Mouse (Mus musculus) embryonic facial prominence, embryonic 15.5 days (tissue): ENCODE measurements around the gene Slc5a5. TPM values are rescaled to one million over a fixed set of nuclear protein-coding genes. Genes with fewer than 3 reads are reported as not detected.

Source experiments
- ATAC-seq: fragments of 200-750 bp; cut with Nextera tagmentation; 2 replicates; pipeline ENCODE4 v1.8.0; 2017; ENCODE audit warnings: low read depth, moderate TSS enrichment; ENCODE audit not compliant: insufficient number of reproducible peaks, low FRiP score, low TSS enrichment
- H3K27ac ChIP-seq: fragments of 300-500 bp; sonication (generic); replicated peaks from 2 replicates; pipeline ENCODE4 v1.5.1; 2015; ENCODE audit warnings: mild to moderate bottlenecking, inconsistent platforms
- H3K27me3 ChIP-seq: fragments of 300-500 bp; sonication (generic); 2 replicates; pipeline ENCODE4 v1.6.1; 2015; ENCODE audit warnings: inconsistent platforms
- H3K36me3 ChIP-seq: fragments of 300-500 bp; sonication (generic); 2 replicates; pipeline ENCODE4 v1.6.1; 2015; ENCODE audit warnings: mild to moderate bottlenecking, inconsistent platforms
- H3K4me1 ChIP-seq: fragments of 300-500 bp; sonication (generic); 2 replicates; pipeline ENCODE4 v1.6.1; 2015; ENCODE audit warnings: inconsistent platforms
- H3K4me2 ChIP-seq: fragments of 300-500 bp; sonication (generic); replicated peaks from 2 replicates; pipeline ENCODE4 v1.6.1; 2015; ENCODE audit warnings: mild to moderate bottlenecking, inconsistent platforms
- H3K4me3 ChIP-seq: fragments of 300-500 bp; sonication (generic); replicated peaks from 2 replicates; pipeline ENCODE4 v1.5.1; 2015; ENCODE audit warnings: mild to moderate bottlenecking, inconsistent platforms
- H3K9ac ChIP-seq: fragments of 300-500 bp; sonication (generic); 2 replicates; pipeline ENCODE4 v1.6.1; 2015; ENCODE audit warnings: inconsistent platforms
- H3K9me3 ChIP-seq: fragments of 300-500 bp; sonication (generic); replicated peaks from 2 replicates; pipeline ENCODE4 v1.6.1; 2016; ENCODE audit warnings: inconsistent platforms
- WGBS: fragments of 180-500 bp; shearing (Covaris S2); methylation state at CpG from one replicate; pipeline ENCODE4 v1.1.7; 2015; 5-methylcytosine and 5-hydroxymethylcytosine counted together
- polyA plus RNA-seq: library from polyadenylated mRNA; unstranded; fragments of >200 nt; fragmentation: Nextera tagmentation; extraction: Ambion mirVana; gene quantifications from 2 replicates; pipeline ENCODE4 v1.2.1, GENCODE M21; 2015

The Slc5a5 gene
- polyA plus RNA-seq, 1 experiment from 2014 or later: 0.64 TPM

GRCm38 (mm10) chr8:70878178-70878577 is 14.4 kb downstream of the Slc5a5 start:
- Histone ChIP-seq H3K4me3 (no peak overlapping the region), H3K9me3 (no peaks in the 10 kb centered on the region), H3K9ac (no peak overlapping the region), H3K4me2 (no peak overlapping the region), H3K4me1 (peaks cover 16% of the 10 kb centered on the region), H3K27me3 (no peaks in the 10 kb centered on the region; the same call in none of the 2 replicates), H3K36me3 (no peaks in the 10 kb centered on the region), H3K27ac (no peak overlapping the region)
- no peak for ATAC-seq
- WGBS: 40% methylated on average over 2 of the region's 2 CpGs

GRCm38 (mm10) chr8:70876382-70876781 is 16.2 kb downstream of the Slc5a5 start:
- Histone ChIP-seq H3K4me1 (peaks cover 25% of the 10 kb centered on the region), H3K27ac (no peak overlapping the region), H3K9me3 (no peaks in the 10 kb centered on the region), H3K4me2 (no peak overlapping the region), H3K9ac (no peak overlapping the region), H3K4me3 (no peak overlapping the region), H3K36me3 (no peaks in the 10 kb centered on the region), H3K27me3 (no peaks in the 10 kb centered on the region; the same call in 1 of the 2 replicates)
- WGBS: 53% methylated on average over 4 of the region's 4 CpGs
- ATAC-seq: no peak

GRCm38 (mm10) chr8:70874441-70874840 is 18.1 kb downstream of the Slc5a5 start:
- H3K4me3 ChIP-seq: no peak overlapping the region
- peaks cover 11% of the 10 kb centered on the region for H3K4me1 ChIP-seq
- no peak overlapping the region for H3K9ac ChIP-seq
- H3K36me3 ChIP-seq: no peaks in the 10 kb centered on the region
- ATAC-seq: no peak
- no peaks in the 10 kb centered on the region; the same call in 1 of the 2 replicates for H3K27me3 ChIP-seq
- no peak overlapping the region for H3K27ac ChIP-seq
- no peaks in the 10 kb centered on the region for H3K9me3 ChIP-seq
- 93% methylated on average over 13 of the region's 13 CpGs for WGBS
- H3K4me2 ChIP-seq: no peak overlapping the region

- peak within 1 kb of the TSS; percentile 93 for H3K27ac ChIP-seq
- ATAC-seq: peak; percentile 89
- WGBS: 1% methylated on average over 46 of the region's 46 CpGs
Observed at GRCm38 (mm10) chr8:70873364-70873985, 19.1 kb downstream of the Slc5a5 start, which contains the start of gene Ccdc124. TSS of gene Ccdc124 (minus strand) at chr8:70873935.

GRCm38 (mm10) chr8:70872643-70873363 is 19.8 kb downstream of the Slc5a5 start:
- Histone ChIP-seq H3K36me3 (no peaks in the 10 kb centered on the region; the same call in 1 of the 2 replicates), H3K9me3 (no peaks in the 10 kb centered on the region), H3K4me2 (peak overlapping the region; percentile 83), H3K4me3 (peak overlapping the region; percentile 93), H3K9ac (peak overlapping the region; percentile 59), H3K4me1 (peaks cover 23% of the 10 kb centered on the region), H3K27me3 (no peaks in the 10 kb centered on the region), H3K27ac (peak overlapping the region; percentile 93)
- 3% methylated on average over 31 of the region's 31 CpGs for WGBS
- no peak for ATAC-seq

More at GRCm38 (mm10) chr8:70873364-70873985, 19.1 kb downstream of the Slc5a5 start, which contains the start of gene Ccdc124:
- Histone ChIP-seq H3K4me2 (peak within 1 kb of the TSS; percentile 83), H3K27me3 (no peaks in the 10 kb centered on the region), H3K9me3 (no peaks in the 10 kb centered on the region), H3K9ac (peak within 1 kb of the TSS; percentile 59), H3K4me1 (peaks cover 19% of the 10 kb centered on the region), H3K4me3 (peak within 1 kb of the TSS; percentile 93), H3K36me3 (no peaks in the 10 kb centered on the region)

GRCm38 (mm10) chr8:70871195-70871807 is 21.3 kb downstream of the Slc5a5 start:
- no peak overlapping the region for H3K27ac ChIP-seq
- no peaks in the 10 kb centered on the region for H3K27me3 ChIP-seq
- no peak overlapping the region for H3K4me3 ChIP-seq
- 85% methylated on average over 5 of the region's 5 CpGs for WGBS
- H3K4me1 ChIP-seq: peaks cover 23% of the 10 kb centered on the region
- H3K9me3 ChIP-seq: no peaks in the 10 kb centered on the region
- no peaks in the 10 kb centered on the region; the same call in 1 of the 2 replicates for H3K36me3 ChIP-seq
- no peak overlapping the region for H3K4me2 ChIP-seq
- no peak overlapping the region for H3K9ac ChIP-seq
- no peak for ATAC-seq

GRCm38 (mm10) chr8:70869601-70870041 is 22.9 kb downstream of the Slc5a5 start:
- ATAC-seq: no peak
- peak overlapping the region; percentile 44; the same call in 1 of the 2 replicates for H3K4me2 ChIP-seq
- H3K9ac ChIP-seq: no peak overlapping the region
- H3K9me3 ChIP-seq: no peaks in the 10 kb centered on the region
- WGBS: 44% methylated on average over 16 of the region's 16 CpGs
- H3K36me3 ChIP-seq: no peaks in the 10 kb centered on the region; the same call in 1 of the 2 replicates
- 0 out of 2 replicates have a peak overlapping the region, but pooled peaks have one; percentile 39 for H3K27ac ChIP-seq
- peaks cover 32% of the 10 kb centered on the region for H3K4me1 ChIP-seq
- no peaks in the 10 kb centered on the region for H3K27me3 ChIP-seq
- H3K4me3 ChIP-seq: no peak overlapping the region

- Histone ChIP-seq H3K4me2 (peak overlapping the region; percentile 44), H3K9me3 (no peaks in the 10 kb centered on the region), H3K27me3 (no peaks in the 10 kb centered on the region), H3K4me3 (peak overlapping the region; percentile 24; the same call in 1 of the 2 replicates), H3K27ac (peak overlapping the region; percentile 39; the same call in 1 of the 2 replicates), H3K4me1 (peaks cover 36% of the 10 kb centered on the region), H3K36me3 (no peaks in the 10 kb centered on the region; the same call in 1 of the 2 replicates), H3K9ac (no peak overlapping the region)
- 27% methylated on average over 5 of the region's 5 CpGs for WGBS
- ATAC-seq: no peak
Observed at GRCm38 (mm10) chr8:70869199-70869571, 23.4 kb downstream of the Slc5a5 start.

- no peak for ATAC-seq
- Histone ChIP-seq H3K4me3 (peak overlapping the region; percentile 24), H3K9ac (no peak overlapping the region), H3K9me3 (no peaks in the 10 kb centered on the region), H3K27ac (peak overlapping the region; percentile 39; the same call in 1 of the 2 replicates), H3K27me3 (no peaks in the 10 kb centered on the region), H3K4me2 (peak overlapping the region; percentile 44), H3K36me3 (no peaks in the 10 kb centered on the region; the same call in 1 of the 2 replicates), H3K4me1 (peaks cover 41% of the 10 kb centered on the region)
- 18% methylated on average over 40 of the region's 40 CpGs for whole genome bisulfite sequencing
Observed at GRCm38 (mm10) chr8:70868559-70869198, 23.9 kb downstream of the Slc5a5 start.

GRCm38 (mm10) chr8:70866566-70866965 is 26.0 kb downstream of the Slc5a5 start:
- no peaks in the 10 kb centered on the region for H3K9me3 ChIP-seq
- no peak overlapping the region for H3K4me2 ChIP-seq
- peaks cover 47% of the 10 kb centered on the region for H3K4me1 ChIP-seq
- no peak overlapping the region for H3K27ac ChIP-seq
- ATAC-seq: no peak
- H3K9ac ChIP-seq: no peak overlapping the region
- no peak overlapping the region for H3K4me3 ChIP-seq
- no peaks in the 10 kb centered on the region; the same call in 1 of the 2 replicates for H3K36me3 ChIP-seq
- H3K27me3 ChIP-seq: peaks cover 20% of the 10 kb centered on the region
- 83% methylated on average over 7 of the region's 7 CpGs for WGBS
